Mouse (Mus musculus) kidney, adult 18-20 months (tissue): ENCODE results near the gene Clrn1.
"Not testable (repeated sequence)": the region's sequence is repeated elsewhere in the genome, so short reads cannot be mapped to it uniquely, and the experiment has no call there.

Source experiments
- DNase-seq: peaks from one replicate; pipeline ENCODE4 v3.0.0; 2021

Clrn1 gene

GRCm38 (mm10) chr3:58884801-58885573 lies at the start of gene Clrn1:
Gene Clrn1, minus strand, starts transcription at chr3:58885340.
- DNase-seq, result no peak

GRCm38 (mm10) chr3:58924027-58924426 lies 38.9 kb upstream of the Clrn1 start:
- no peak for DNase-seq

GRCm38 (mm10) chr3:58923140-58923539 lies 38.0 kb upstream of the Clrn1 start:
- DNase-seq, result no peak

- DNase-seq, result no peak
These were observed 37.5 kb upstream of the Clrn1 start for GRCm38 (mm10) chr3:58922636-58923035.

GRCm38 (mm10) chr3:58921316-58921715 lies 36.2 kb upstream of the Clrn1 start:
- no peak for DNase-seq

- DNase-seq, result no peak
These were observed 19.5 kb upstream of the Clrn1 start for GRCm38 (mm10) chr3:58904656-58905055.

GRCm38 (mm10) chr3:58902051-58902758 lies 17.1 kb upstream of the Clrn1 start:
- DNase-seq, result no peak

- DNase-seq, result no peak
These were observed 10.0 kb upstream of the Clrn1 start for GRCm38 (mm10) chr3:58895131-58895530.

GRCm38 (mm10) chr3:58894529-58894928 lies 9.4 kb upstream of the Clrn1 start:
- DNase-seq, result no peak

- no peak for DNase-seq
These were observed 4.5 kb upstream of the Clrn1 start for GRCm38 (mm10) chr3:58889670-58890069.

- no peak for DNase-seq
These were observed 3.1 kb upstream of the Clrn1 start for GRCm38 (mm10) chr3:58888131-58888715.

GRCm38 (mm10) chr3:58887719-58888118 lies 2.6 kb upstream of the Clrn1 start:
- no peak for DNase-seq

- no peak for DNase-seq
These were observed 1.6 kb downstream of the Clrn1 start for GRCm38 (mm10) chr3:58883511-58883907.

GRCm38 (mm10) chr3:58882878-58883510 lies 2.1 kb downstream of the Clrn1 start:
- DNase-seq, result no peak

GRCm38 (mm10) chr3:58881016-58881415 lies 4.1 kb downstream of the Clrn1 start:
- DNase-seq, result no peak

- no peak for DNase-seq
These were observed 5.0 kb downstream of the Clrn1 start for GRCm38 (mm10) chr3:58880181-58880580.

- DNase-seq, result not testable (repeated sequence)
These were observed 13.3 kb downstream of the Clrn1 start for GRCm38 (mm10) chr3:58871882-58872281.

GRCm38 (mm10) chr3:58865690-58866089 lies 19.4 kb downstream of the Clrn1 start:
- DNase-seq, result no peak

- no peak for DNase-seq
These were observed 22.2 kb downstream of the Clrn1 start for GRCm38 (mm10) chr3:58862976-58863375.

- no peak for DNase-seq
These were observed 41.7 kb downstream of the Clrn1 start for GRCm38 (mm10) chr3:58843415-58843814.

GRCm38 (mm10) chr3:58833442-58834160 lies 51.5 kb downstream of the Clrn1 start:
- no peak for DNase-seq

GRCm38 (mm10) chr3:58832888-58833287 lies 52.3 kb downstream of the Clrn1 start:
- DNase-seq, result no peak

- DNase-seq, result no peak
These were observed 53.6 kb downstream of the Clrn1 start for GRCm38 (mm10) chr3:58831586-58831985.
